Mouse (Mus musculus): ENCODE measurements at regions not wholly inside any gene's neighbourhood (a gene's known extent, or its start where the extent isn't known, plus 50 kb on each side); places are given as distances from the start of the nearest gene placed in this dataset.

DNA sequence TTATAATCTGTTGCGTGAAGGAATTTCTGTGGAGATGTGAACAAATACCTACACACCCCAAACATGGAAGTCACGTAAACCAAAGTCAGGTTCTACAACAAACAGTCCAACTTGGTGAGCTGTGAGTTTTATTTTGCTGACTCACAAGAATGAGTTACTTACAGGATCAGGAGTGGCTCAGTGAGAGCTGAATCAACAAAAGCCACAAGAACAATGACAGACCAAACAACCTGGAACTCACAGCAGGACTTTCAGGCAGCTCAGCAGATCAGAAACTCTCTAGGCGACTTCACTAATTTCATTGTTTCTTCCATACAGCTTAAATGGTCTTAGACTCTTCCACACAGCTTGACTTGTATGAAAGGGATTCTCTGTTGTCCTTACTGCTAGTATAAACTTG, 254.4 kb upstream of the Lrrc4c start:
- no peak for DNase-seq

DNA sequence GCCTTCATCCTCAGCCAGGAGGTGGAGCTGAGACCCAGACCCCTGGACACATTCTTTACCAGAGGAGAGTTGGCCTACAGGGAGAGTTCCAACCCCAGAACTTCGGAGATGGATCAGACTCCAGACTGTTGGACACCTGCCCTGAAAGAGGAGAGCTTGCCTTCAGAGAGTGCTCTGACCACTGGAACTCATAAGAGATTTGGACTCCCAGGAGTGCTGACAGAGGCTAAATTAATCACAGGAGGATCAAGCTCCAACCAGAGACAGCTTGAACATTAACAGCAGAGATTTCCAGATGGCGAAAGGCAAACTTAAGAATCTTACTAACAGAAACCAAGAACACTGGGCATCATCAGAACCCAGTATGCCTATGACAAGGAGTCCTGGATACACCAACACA, 209.5 kb upstream of the Lrrc4c start:
- peak; percentile 42 to 56 for DNase-seq

DNA sequence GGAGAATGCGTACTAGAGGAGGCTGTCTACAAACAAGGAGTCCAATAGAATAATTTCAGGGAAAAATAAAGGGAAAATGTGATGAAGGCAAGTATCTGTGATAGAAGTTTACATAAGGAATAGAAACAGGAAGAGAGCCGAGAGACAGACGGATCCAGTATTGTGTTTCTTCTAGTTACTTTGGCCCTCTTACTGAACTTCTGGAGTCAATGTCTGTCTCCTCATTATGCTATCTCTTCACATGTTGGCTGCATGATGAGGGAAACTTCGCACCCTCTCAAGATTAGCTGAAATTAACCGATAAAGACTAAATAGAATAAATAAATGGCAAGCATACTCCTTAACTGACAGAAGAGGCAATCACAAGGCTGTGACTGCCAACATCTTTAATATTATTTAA, 197.9 kb upstream of the Lrrc4c start:
- no peak for DNase-seq

DNA sequence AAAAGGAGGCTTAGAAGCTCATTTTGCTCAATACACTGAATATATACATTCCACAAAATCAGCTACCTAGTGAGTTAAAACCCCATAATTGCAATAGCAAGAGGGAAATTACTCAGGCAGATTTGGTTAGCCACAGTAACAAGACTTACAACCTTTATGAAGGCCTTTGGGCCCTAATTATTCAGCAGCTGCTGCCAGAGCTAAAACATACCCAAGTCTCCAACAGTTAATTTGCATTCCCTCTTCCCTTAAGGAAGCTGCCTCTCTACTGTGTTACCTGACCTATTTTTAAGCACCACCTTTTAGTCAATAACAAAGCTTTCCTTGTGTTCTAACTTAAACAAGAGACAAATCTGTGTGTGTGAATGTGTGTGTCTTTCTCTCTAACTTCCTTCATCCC, 179.4 kb upstream of the Lrrc4c start:
- no peak for DNase-seq

DNA sequence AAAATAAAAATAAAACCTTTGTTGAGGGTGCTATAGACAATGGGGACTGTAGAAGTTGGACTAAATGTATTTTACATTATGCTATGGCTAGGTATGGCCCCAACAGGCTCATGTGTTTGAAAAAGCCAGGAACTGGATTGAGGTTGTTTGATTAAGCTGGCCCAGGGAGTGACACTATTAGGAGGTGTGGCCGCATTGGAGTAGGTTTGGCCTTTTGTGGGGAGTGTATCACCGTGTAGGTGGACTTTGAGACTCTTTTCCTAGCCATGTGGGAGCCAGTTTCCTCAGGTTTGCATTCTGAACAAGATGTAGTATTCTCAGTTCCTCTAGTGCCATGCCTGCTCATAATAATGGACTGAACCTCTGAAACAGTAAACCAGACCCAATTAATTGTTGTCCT, 162.7 kb upstream of the Lrrc4c start:
- DNase-seq = no peak

DNA sequence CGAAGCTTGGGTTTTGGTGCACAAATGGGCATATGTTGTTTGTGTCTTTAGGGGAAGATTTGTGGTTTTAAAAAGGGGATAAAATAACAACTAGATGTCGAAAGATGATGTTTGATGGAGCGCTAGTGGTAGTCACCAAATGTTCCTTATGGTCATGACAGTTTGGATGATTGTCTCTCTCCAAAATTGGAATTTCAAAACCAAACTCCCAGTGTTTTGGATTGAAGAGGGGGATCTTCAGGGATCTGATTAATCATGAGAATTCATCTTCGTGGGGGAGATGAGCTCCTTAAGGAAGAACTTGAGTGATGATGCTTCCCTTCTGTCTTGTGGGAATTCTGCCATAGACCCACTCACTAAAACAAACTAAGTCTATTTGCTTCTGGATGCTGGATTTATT, 151.3 kb upstream of the Lrrc4c start:
- no peak for DNase-seq

All from kidney, adult 8-10 months (tissue).